In genomic region chr17:29414566-29414965, GRCm38 (mm10) we compare ENCODE assay signal across 13 mouse cellular contexts.
"Had no signal": no experiment of that assay in that cellular context is flagged by ENCODE, and none has a peak within 500 bp of the region (broad histone marks: within the 10 kb centered on the region; RNA-seq: fewer than 3 reads in every experiment).

No protein-coding gene starts in this region.

- H3K27ac ChIP-seq: limb, embryonic 12.5 days; liver, embryonic 15.5 days; midbrain, embryonic 10.5 days; neural tube, embryonic 12.5 days had no signal

- H3K4me3 ChIP-seq: limb, embryonic 12.5 days; liver, embryonic 15.5 days; midbrain, embryonic 10.5 days; neural tube, embryonic 12.5 days had no signal

- DNase-seq: kidney, adult 18-20 months; kidney, postnatal 36 days; lung, adult 2 months; lung, postnatal 10 days; midbrain, embryonic 14.5 days; right cerebral cortex, postnatal 4 days; spleen, adult 18-20 months; thymus, adult 18-20 months; thymus, postnatal 14 days had no signal
